Mouse (Mus musculus) ES-E14 (cell line): ENCODE measurements around the gene Gm13420.

Source experiments
- CHD2 ChIP-seq: IDR thresholded peaks from 2 replicates; pipeline ENCODE4 v1.6.1; 2014; ENCODE audit warnings: mild to moderate bottlenecking, low read depth, low read length, inconsistent platforms
- HCFC1 ChIP-seq: IDR thresholded peaks from 2 replicates; pipeline ENCODE4 v1.6.1; 2012; ENCODE audit warnings: low read length, inconsistent platforms, borderline replicate concordance; ENCODE audit not compliant: insufficient read depth
- MAFK ChIP-seq: IDR thresholded peaks from 2 replicates; pipeline ENCODE4 v1.6.1; 2014; ENCODE audit warnings: mild to moderate bottlenecking, low read depth, low read length, inconsistent platforms; ENCODE audit not compliant: insufficient read depth
- ZC3H11A ChIP-seq: IDR thresholded peaks from 2 replicates; pipeline ENCODE4 v1.6.1; 2012; ENCODE audit warnings: low read depth, mild to moderate bottlenecking, inconsistent platforms, low read length, borderline replicate concordance
- ZNF384 ChIP-seq: IDR thresholded peaks from 2 replicates; pipeline ENCODE4 v1.6.1; 2012; ENCODE audit warnings: low read depth, low read length, inconsistent platforms

- no peak for TF ChIP-seq ZC3H11A
- no peak for TF ChIP-seq MAFK
- no peak for TF ChIP-seq ZNF384
- no peak for TF ChIP-seq CHD2
- no peak for TF ChIP-seq HCFC1
These were observed 15.8 kb downstream of the Gm13420 start for GRCm38 (mm10) chr2:29735708-29736107.
